Mouse (Mus musculus): ENCODE measurements around the gene Dnah14.

Dnah14 gene

GRCm38 (mm10) chr1:181851521-181852310 lies 275.4 kb downstream of the Dnah14 start:
- DNase-seq (ENCODE audit: low read depth in 2 of 2, low spot score in 2 of 2) = no peak

DNA sequence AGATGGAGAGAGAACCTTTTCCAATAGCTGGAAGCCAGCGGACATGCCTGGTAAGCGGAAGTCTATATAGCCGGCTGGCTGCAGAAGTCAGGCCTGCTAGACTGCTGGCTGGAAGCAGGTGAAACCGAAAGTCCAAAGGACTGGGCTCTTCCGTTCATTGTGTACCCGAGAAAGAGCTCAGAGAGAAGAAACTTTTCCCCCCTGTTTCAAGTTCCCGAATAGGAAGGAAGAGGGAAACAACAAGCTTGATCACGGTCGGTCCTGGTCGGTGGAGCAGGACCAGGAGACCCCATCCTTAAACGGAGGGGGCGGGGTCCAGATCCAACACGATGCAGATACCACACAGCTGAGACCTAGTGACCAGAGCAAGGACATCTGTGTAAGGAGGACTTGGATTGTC lies 276.1 kb downstream of the Dnah14 start:
- DNase-seq (ENCODE audit: low read depth in 2 of 2, low spot score in 2 of 2) = no peak

- peak; percentile 62 to 76 for DNase-seq (ENCODE audit: low read depth in 2 of 2, low spot score in 2 of 2)
Measured at GRCm38 (mm10) chr1:181853081-181853736, 276.9 kb downstream of the Dnah14 start.

DNA sequence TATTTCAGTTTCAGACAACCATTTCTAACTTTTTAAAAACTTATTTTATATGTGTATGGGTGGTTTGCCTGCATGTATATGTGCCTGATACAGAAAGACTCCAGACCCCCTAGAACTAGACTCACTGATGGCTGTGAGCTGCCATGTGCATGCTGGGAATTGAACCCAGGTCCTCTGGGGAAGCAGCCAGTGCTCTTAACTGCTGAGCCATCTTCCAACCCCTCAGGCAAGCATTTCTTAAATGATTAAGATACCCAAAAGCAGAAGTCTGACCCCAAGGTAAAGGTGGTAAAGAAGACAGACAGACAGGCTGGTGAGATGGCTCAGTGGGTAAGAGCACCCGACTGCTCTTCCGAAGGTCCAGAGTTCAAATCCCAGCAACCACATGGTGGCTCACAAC lies 278.5 kb downstream of the Dnah14 start:
- DNase-seq (ENCODE audit: low read depth in 2 of 2, low spot score in 2 of 2) = no peak

DNA sequence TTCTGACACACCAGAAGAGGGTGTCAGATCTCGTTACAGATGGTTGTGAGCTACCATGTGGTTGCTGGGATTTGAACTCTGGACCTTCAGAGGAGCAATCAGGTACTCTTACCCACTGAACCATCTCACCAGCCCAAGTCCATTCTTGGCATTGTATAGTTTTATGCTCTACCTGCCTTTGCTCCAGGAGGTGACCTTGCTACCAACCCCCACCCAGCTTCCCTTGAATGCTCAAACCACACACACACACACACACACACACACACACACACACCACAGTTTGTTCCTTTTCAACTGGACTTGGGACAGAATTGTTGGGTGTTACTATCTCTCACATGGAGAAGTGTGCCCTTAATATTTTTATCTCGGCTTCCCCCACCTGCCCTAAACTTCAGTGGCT lies 280.0 kb downstream of the Dnah14 start:
- DNase-seq (ENCODE audit: low read depth in 2 of 2, low spot score in 2 of 2) = no peak

DNA sequence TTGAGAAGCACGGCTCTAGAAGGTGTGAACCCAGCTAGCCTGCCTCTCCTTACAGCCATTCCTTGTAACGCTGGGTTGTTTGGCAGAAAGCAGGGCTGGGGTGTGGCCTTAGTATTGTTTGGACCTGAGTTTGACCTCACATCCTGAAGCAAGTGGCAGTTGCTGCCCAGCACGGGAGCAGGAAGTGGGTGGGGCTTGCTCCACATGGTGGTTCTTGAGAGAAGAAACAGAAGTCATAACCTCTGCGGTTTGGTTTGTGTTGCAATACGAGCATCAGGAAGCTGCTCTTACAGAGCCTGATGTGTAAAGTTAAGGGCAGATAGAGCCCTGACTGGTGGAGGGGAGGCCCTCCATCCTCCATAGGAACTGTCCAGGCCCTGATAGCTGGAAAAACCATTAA lies 284.3 kb downstream of the Dnah14 start:
- peak; percentile 76 to 83 for DNase-seq (ENCODE audit: low read depth in 2 of 2, low spot score in 2 of 2)

- no peak for DNase-seq (ENCODE audit: low read depth in 2 of 2, low spot score in 2 of 2)
Measured at GRCm38 (mm10) chr1:181861181-181861902, 285.0 kb downstream of the Dnah14 start.

GRCm38 (mm10) chr1:181862676-181863374 lies 286.5 kb downstream of the Dnah14 start:
- DNase-seq (ENCODE audit: low read depth in 2 of 2, low spot score in 2 of 2) = no peak

GRCm38 (mm10) chr1:181863431-181863830 lies 287.1 kb downstream of the Dnah14 start:
- DNase-seq (ENCODE audit: low read depth in 2 of 2, low spot score in 2 of 2) = no peak

All from CD8-positive naive resting alpha-beta T cell, adult 2 months (primary cell).